Mouse (Mus musculus) hindbrain, embryonic 10.5 days (tissue): ENCODE results near the gene Adamts17. TPM values are rescaled to one million over a fixed set of nuclear protein-coding genes. Genes with fewer than 3 reads are reported as not detected.

ENCODE experiments used
- DNase-seq: peaks from one replicate; pipeline ENCODE4 v3.0.0-alpha.2; 2017; ENCODE audit warnings: low spot score
- H3K27ac ChIP-seq: fragments of 300-500 bp; sonication (generic); 2 replicates; pipeline ENCODE4 v1.5.1; 2016; ENCODE audit warnings: mild to moderate bottlenecking, moderate library complexity
- H3K27me3 ChIP-seq: fragments of 300-500 bp; sonication (generic); 2 replicates; pipeline ENCODE4 v1.6.1; 2016; ENCODE audit warnings: mild to moderate bottlenecking; ENCODE audit not compliant: poor library complexity, insufficient read depth, severe bottlenecking
- H3K36me3 ChIP-seq: fragments of 300-500 bp; sonication (generic); 2 replicates; pipeline ENCODE4 v1.6.1; 2016; ENCODE audit warnings: mild to moderate bottlenecking, moderate library complexity
- H3K4me1 ChIP-seq: fragments of 300-500 bp; sonication (generic); replicated peaks from 2 replicates; pipeline ENCODE4 v1.6.1; 2016; ENCODE audit warnings: mild to moderate bottlenecking
- H3K4me3 ChIP-seq: fragments of 300-500 bp; sonication (generic); 2 replicates; pipeline ENCODE4 v1.5.1; 2016; ENCODE audit warnings: mild to moderate bottlenecking, moderate library complexity
- H3K9me3 ChIP-seq: fragments of 300-500 bp; sonication (generic); 2 replicates; pipeline ENCODE4 v1.6.1; 2016; ENCODE audit warnings: mild to moderate bottlenecking, moderate library complexity
- WGBS: fragments of 180-500 bp; shearing (Covaris S2); methylation state at CpG from one replicate; pipeline ENCODE4 v1.1.7; 2016; 5-methylcytosine and 5-hydroxymethylcytosine counted together
- polyA plus RNA-seq: library from polyadenylated mRNA; unstranded; fragments of >200 nt; fragmentation: Nextera tagmentation; extraction: Ambion mirVana; gene quantifications from 2 replicates; pipeline ENCODE4 v1.2.1, GENCODE M21; 2016

The Adamts17 gene
- polyA plus RNA-seq, 1 experiment from 2014 or later: 2.0 TPM

GRCm38 (mm10) chr7:67004220-67004619 is 164.7 kb downstream of the Adamts17 start:
- H3K9me3 ChIP-seq: peaks cover 9% of the 10 kb centered on the region; the same call in 1 of the 2 replicates
- no peaks in the 10 kb centered on the region for H3K36me3 ChIP-seq
- H3K27ac ChIP-seq: no peak overlapping the region
- H3K27me3 ChIP-seq: no peaks in the 10 kb centered on the region
- no peak for DNase-seq
- no peaks in the 10 kb centered on the region for H3K4me1 ChIP-seq
- 94% methylated on average over 5 of the region's 5 CpGs for WGBS
- H3K4me3 ChIP-seq: no peak overlapping the region

- Histone ChIP-seq H3K36me3 (no peaks in the 10 kb centered on the region), H3K4me1 (no peaks in the 10 kb centered on the region), H3K27ac (no peak overlapping the region), H3K4me3 (no peak overlapping the region), H3K9me3 (peaks cover 9% of the 10 kb centered on the region; the same call in 1 of the 2 replicates), H3K27me3 (no peaks in the 10 kb centered on the region)
- WGBS: 86% methylated on average over 5 of the region's 5 CpGs
- no peak for DNase-seq
Observed at GRCm38 (mm10) chr7:67009841-67010240, 170.3 kb downstream of the Adamts17 start.

DNA sequence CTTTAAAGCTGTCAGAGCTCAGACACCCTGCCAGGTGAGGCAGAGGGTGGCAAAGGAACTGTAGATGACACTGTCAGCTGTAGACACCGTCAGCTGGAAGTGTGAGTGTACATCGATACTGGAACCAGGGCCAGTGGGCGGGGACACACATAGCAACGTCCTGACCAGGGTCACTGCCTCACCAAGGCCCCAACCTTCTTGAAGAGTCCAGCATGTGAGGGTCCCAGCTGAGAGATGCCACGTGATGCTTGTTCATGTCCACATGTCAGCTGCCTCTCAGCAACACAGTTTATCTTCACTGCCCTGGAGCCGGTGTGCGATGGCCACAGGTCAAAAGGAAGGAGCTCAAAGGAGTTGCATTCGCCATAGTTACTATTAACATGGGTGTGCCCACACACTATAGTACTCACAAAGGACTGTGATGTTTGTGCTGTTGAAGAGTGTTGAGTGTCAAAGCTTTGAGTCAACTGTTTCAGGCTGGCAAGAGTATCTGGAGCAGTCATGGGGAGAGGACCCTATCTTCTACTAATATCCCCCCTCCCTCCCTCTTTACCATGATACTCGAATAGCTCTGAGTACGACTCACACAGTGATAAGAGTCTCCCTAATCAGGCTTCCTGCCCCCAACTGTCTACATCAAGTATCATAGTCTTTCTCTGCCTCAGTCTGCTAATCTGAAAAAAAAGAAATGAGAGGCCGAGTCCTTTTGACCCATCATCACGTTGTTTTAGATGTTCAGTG is 172.6 kb downstream of the Adamts17 start:
- 87% methylated on average over 12 of the region's 12 CpGs for WGBS
- Histone ChIP-seq H3K4me1 (no peaks in the 10 kb centered on the region), H3K27me3 (no peaks in the 10 kb centered on the region), H3K36me3 (no peaks in the 10 kb centered on the region), H3K27ac (no peak overlapping the region), H3K4me3 (no peak overlapping the region), H3K9me3 (peaks cover 9% of the 10 kb centered on the region; the same call in 1 of the 2 replicates)
- no peak for DNase-seq

DNA sequence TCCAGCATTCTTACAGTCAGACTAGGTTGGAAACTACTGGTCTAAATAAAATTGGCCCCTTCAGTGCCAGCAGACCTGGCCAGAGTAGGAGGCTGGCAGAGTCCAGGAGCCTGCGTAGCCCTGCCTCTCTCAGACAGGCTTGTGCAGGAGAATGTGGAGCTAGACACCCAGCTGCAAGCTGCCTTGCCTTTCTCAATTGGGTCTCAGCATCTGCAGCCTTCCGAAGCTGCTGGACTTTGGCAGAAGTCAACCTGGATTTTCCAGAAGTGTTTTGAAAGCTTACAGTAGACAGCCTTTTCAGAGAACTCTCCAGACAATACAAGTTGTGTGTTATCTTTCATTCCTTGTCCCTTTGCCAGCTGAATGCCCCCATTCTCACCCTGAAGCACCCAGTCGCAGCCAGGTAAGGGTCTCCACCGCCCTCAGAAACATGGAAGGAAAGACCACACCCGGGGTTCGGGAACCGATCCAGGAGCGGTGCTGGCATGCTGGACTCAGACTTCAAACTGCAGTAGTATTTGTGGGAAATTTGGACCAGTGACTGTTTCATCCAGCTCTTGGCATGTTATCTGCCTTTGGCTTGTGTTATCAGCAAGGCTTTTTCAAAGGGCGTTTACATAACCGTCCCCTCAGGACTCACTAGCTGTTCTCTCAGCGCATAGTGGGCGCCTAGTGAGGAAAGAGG is 173.8 kb downstream of the Adamts17 start:
- DNase-seq: no peak
- Histone ChIP-seq H3K9me3 (peaks cover 6% of the 10 kb centered on the region; the same call in 1 of the 2 replicates), H3K27ac (no peak overlapping the region), H3K4me1 (no peaks in the 10 kb centered on the region), H3K4me3 (no peak overlapping the region), H3K27me3 (no peaks in the 10 kb centered on the region), H3K36me3 (no peaks in the 10 kb centered on the region)
- WGBS: 93% methylated on average over 12 of the region's 12 CpGs

DNA sequence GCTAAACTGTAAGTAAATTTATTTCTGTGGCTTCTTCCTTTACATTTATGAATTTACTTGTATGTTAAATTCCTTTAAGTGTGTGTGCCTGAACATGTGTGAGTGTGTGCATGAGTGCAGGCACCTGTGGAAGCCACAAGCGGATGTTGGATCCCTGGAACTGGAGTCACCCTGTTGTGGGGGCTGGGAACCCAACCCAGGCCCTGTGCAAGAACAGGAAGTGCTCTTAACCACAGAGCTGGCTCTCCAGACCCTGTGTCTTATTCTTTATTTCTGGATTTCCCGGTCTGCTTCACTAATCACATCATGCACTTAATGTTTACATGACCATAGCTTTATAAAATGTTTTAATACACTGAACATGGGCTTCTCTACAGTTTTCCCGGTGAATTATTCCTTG is 180.4 kb downstream of the Adamts17 start:
- Histone ChIP-seq H3K4me1 (no peaks in the 10 kb centered on the region), H3K27ac (no peak overlapping the region), H3K36me3 (no peaks in the 10 kb centered on the region), H3K27me3 (no peaks in the 10 kb centered on the region), H3K4me3 (no peak overlapping the region), H3K9me3 (no peaks in the 10 kb centered on the region)
- 85% methylated on average over 3 of the region's 3 CpGs for WGBS
- no peak for DNase-seq

GRCm38 (mm10) chr7:67026114-67027070 is 186.9 kb downstream of the Adamts17 start:
- no peaks in the 10 kb centered on the region for H3K36me3 ChIP-seq
- H3K4me3 ChIP-seq: no peak overlapping the region
- peaks cover under 1% of the 10 kb centered on the region for H3K4me1 ChIP-seq
- H3K27ac ChIP-seq: no peak overlapping the region
- H3K9me3 ChIP-seq: no peaks in the 10 kb centered on the region
- H3K27me3 ChIP-seq: no peaks in the 10 kb centered on the region
- 73% methylated on average over 20 of the region's 20 CpGs for WGBS
- peak; percentile 13 for DNase-seq

- WGBS: 89% methylated on average over 8 of the region's 8 CpGs
- DNase-seq: no peak
- Histone ChIP-seq H3K9me3 (no peaks in the 10 kb centered on the region), H3K4me1 (peaks cover 9% of the 10 kb centered on the region), H3K27me3 (no peaks in the 10 kb centered on the region), H3K4me3 (no peak overlapping the region), H3K36me3 (no peaks in the 10 kb centered on the region), H3K27ac (no peak overlapping the region)
Observed at GRCm38 (mm10) chr7:67027216-67027615, 187.7 kb downstream of the Adamts17 start.

GRCm38 (mm10) chr7:67027696-67028095 is 188.2 kb downstream of the Adamts17 start:
- DNase-seq: no peak
- WGBS: 93% methylated on average over 5 of the region's 5 CpGs

GRCm38 (mm10) chr7:67028902-67029301 is 189.4 kb downstream of the Adamts17 start:
- H3K36me3 ChIP-seq: no peaks in the 10 kb centered on the region
- no peaks in the 10 kb centered on the region for H3K27me3 ChIP-seq
- no peak overlapping the region for H3K27ac ChIP-seq
- H3K4me1 ChIP-seq: peaks cover 9% of the 10 kb centered on the region
- no peak overlapping the region for H3K4me3 ChIP-seq
- DNase-seq: no peak
- H3K9me3 ChIP-seq: no peaks in the 10 kb centered on the region
- WGBS: 84% methylated on average over 4 of the region's 4 CpGs

More at GRCm38 (mm10) chr7:67027696-67028095, 188.2 kb downstream of the Adamts17 start:
- Histone ChIP-seq H3K4me3 (no peak overlapping the region), H3K9me3 (no peaks in the 10 kb centered on the region), H3K4me1 (peaks cover 9% of the 10 kb centered on the region), H3K36me3 (no peaks in the 10 kb centered on the region), H3K27ac (no peak overlapping the region), H3K27me3 (no peaks in the 10 kb centered on the region)

DNA sequence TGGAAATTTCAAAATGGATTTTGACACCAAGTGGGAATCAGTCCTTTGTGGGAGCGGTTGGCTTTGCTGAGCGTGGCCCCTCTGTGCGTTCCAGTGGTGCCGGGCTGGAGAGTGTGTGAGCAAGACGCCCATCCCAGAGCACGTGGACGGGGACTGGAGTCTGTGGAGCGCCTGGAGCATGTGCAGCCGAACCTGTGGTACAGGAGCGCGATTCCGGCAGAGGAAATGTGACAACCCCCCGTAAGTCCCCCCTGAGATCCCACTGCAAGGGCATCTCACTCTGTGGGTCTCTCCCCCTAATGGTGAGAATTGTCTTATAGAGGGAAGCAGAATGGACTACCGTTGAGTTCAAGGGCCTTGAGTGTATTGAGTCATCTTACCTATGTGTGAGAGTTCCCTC is 189.9 kb downstream of the Adamts17 start:
- DNase-seq: no peak
- H3K4me3 ChIP-seq: no peak overlapping the region
- no peak overlapping the region for H3K27ac ChIP-seq
- 96% methylated on average over 14 of the region's 14 CpGs for whole genome bisulfite sequencing
- peaks cover 9% of the 10 kb centered on the region for H3K4me1 ChIP-seq
- no peaks in the 10 kb centered on the region for H3K27me3 ChIP-seq
- no peaks in the 10 kb centered on the region for H3K9me3 ChIP-seq
- no peaks in the 10 kb centered on the region for H3K36me3 ChIP-seq

GRCm38 (mm10) chr7:67031284-67031683 is 191.7 kb downstream of the Adamts17 start:
- no peak for DNase-seq
- H3K4me3 ChIP-seq: no peak overlapping the region
- H3K9me3 ChIP-seq: no peaks in the 10 kb centered on the region
- 95% methylated on average over 2 of the region's 2 CpGs for WGBS
- H3K27ac ChIP-seq: no peak overlapping the region
- peaks cover 9% of the 10 kb centered on the region for H3K4me1 ChIP-seq
- no peaks in the 10 kb centered on the region for H3K36me3 ChIP-seq
- no peaks in the 10 kb centered on the region for H3K27me3 ChIP-seq

- Histone ChIP-seq H3K36me3 (no peaks in the 10 kb centered on the region), H3K9me3 (no peaks in the 10 kb centered on the region), H3K4me3 (no peak overlapping the region), H3K27ac (no peak overlapping the region), H3K27me3 (no peaks in the 10 kb centered on the region), H3K4me1 (peaks cover 9% of the 10 kb centered on the region)
- DNase-seq: no peak
Observed at GRCm38 (mm10) chr7:67032616-67033015, 193.1 kb downstream of the Adamts17 start.
